Mouse (Mus musculus) cortical plate, adult 2 months (tissue): ENCODE results near the gene Krt2.

Experiments
- CTCF ChIP-seq: fragments of 200-500 bp; IDR thresholded peaks from 2 replicates; pipeline ENCODE4 v1.5.1; 2011; ENCODE audit warnings: mild to moderate bottlenecking, control low read depth, low read length; ENCODE audit not compliant: insufficient read depth; ENCODE audit errors: extremely low read depth
- POLR2A ChIP-seq: fragments of 200-500 bp; IDR thresholded peaks from 2 replicates; pipeline ENCODE4 v1.6.1; 2011; ENCODE audit warnings: mild to moderate bottlenecking, low read length, control low read depth; ENCODE audit not compliant: insufficient read depth; ENCODE audit errors: extremely low read depth

- TF ChIP-seq POLR2A (no peak), CTCF (no peak)
Observed at GRCm38 (mm10) chr15:101852571-101852970, 34.6 kb upstream of the Krt2 start.
